Mouse (Mus musculus) erythroblast, embryonic 14.5 days (primary cell): ENCODE measurements around the gene Lipc.

Source experiments
- GATA1 ChIP-seq: IDR thresholded peaks from 2 replicates; pipeline ENCODE4 v1.6.1; 2012; ENCODE audit warnings: low read length, inconsistent platforms, mixed read lengths
- TAL1 ChIP-seq: IDR thresholded peaks from 3 replicates; pipeline ENCODE4 v1.6.1; 2012; ENCODE audit warnings: low read length, inconsistent platforms, mixed read lengths

DNA sequence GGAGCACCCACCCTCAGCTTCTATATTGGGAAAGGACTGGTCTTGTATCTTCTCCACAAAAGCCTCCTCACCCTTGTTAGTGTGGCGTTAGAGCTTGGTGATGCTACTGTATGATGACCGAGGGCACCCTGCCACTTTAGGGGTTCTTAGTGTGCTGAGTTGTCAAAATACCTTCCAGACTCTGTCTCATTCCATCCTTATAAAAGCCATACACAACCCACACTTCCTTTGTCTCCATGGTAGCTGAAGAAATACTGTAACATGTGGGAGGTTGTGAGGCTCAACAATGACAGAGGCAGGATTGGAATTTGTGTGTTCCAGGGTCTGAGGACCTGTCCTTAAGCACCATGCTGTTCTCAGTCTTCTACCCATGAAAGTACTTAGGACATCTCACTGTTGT lies 23.9 kb upstream of the Lipc start:
- TF ChIP-seq GATA1 (no peak), TAL1 (no peak)
